Mouse (Mus musculus) left cerebral cortex, adult 8-10 months (tissue): ENCODE measurements around the gene Aasdh. TPM values are rescaled to one million over a fixed set of nuclear protein-coding genes. Genes with fewer than 3 reads are reported as not detected.
"Not testable (repeated sequence)": the region's sequence is repeated elsewhere in the genome, so short reads cannot be mapped to it uniquely, and the experiment has no call there.

Experiments used
- DNase-seq, 2 experiments: peaks; one replicate each; pipeline ENCODE4 v3.0.0; 2022; ENCODE audit warnings: low spot score in 2 of 2
- total RNA-seq, 4 experiments: library from RNA; stranded (reverse); gene quantifications; 2 replicates each; pipeline ENCODE4 v1.2.4; 2022

The Aasdh gene
- total RNA-seq, 4 experiments from 2014 or later = 19.4 to 25.6 (median 21.0) TPM

DNA sequence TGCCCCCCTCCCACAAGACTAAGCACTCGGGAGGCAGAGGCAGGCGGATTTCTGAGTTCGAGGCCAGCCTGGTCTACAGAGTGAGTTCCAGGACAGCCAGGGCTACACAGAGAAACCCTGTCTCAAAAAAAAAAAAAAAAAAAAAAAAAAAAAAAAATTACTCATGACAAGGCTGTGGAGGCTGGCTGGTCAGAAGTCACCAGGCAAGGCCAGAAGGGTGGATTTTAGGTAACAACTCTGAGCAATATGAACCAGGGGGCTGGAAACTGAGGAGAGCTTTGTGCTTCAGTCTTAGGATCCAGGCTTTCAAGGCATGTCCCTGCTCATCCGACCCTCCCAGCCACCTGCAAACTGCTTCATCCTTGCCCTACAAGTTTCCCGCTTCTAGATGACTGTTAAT lies 7.2 kb upstream of the Aasdh start:
- not testable (repeated sequence) for DNase-seq

DNA sequence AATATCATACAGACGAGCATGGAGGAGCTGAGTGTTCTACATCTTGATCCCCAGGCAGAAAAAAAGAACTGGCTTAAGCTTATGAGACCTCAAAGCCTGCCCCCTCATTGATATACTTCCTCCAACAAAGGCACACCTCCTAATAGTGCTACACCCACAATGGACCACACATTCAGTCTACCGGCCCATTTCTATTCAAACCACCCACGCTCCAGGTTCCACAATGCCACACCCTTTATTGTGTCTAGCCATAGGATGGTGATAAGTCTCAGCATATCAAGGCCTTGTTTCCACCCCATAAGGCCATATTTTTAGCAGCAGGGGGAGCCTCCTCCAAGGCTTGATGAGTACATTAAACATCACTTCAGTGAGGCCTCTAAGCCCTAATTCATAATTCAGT lies 5.5 kb upstream of the Aasdh start:
- DNase-seq = no peak

DNA sequence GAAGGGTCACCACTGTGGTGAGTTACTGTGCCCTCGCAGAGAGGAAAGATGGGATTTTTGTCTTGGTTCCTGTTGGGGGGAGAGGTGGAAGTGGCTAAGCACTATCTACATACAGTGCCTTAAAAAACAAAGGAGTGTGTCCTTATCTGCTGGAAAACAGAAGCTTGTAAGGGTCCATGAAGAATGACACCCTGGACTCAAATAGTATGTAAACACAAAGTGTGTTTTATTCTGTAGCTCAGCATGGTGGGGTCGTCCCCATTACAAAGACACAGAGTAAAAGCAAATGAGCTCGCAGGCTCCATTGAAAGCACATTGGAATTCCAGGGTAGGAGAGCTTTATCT lies 813 bp upstream of the Aasdh start:
- DNase-seq = no peak

GRCm38 (mm10) chr5:76904713-76905404 lies 455 bp downstream of the Aasdh start:
- DNase-seq = no peak

- DNase-seq = no peak
Measured at GRCm38 (mm10) chr5:76902131-76902530, 3.2 kb downstream of the Aasdh start.

DNA sequence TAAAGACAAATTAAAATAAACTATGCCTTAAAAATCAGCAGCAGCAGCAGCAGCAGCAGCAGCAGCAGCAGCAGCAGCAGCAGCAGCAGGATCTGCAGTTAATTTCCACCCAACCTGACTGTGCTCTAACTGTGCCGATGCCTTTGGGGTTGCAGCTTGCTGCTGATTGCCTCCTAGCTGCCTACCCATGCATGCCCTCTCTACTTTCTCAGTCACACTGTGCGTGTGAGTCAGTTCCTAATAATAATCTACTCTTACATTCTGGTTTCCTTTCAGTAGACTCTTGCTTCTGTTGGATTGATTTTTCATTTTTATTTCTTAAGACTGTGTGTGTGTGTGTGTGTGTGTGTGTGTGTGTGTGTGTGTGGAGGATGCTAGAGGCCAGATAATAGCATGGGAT lies 12.2 kb downstream of the Aasdh start:
- DNase-seq = no peak

GRCm38 (mm10) chr5:76892608-76893007 lies 12.7 kb downstream of the Aasdh start:
- DNase-seq = no peak

DNA sequence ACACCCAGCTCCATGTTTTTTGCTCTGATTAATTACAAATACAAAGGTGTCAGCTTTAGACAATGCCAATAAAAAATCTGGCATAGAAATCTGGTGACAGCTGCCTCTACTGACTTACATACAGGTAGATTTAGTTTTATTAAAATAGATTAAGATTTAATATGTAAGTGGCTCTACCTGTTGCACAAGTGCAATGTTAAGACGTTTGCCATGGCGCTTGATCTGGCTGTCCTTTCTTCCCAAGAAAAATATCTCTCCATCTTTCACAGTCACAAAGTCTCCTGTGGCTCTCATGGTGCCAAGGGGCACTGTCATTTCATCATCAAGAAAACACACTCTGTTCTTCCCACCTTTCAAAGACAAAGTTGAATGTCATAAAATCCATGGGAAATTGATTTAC lies 18.3 kb downstream of the Aasdh start:
- DNase-seq = no peak

GRCm38 (mm10) chr5:76884107-76884506 lies 21.2 kb downstream of the Aasdh start:
- no peak for DNase-seq

GRCm38 (mm10) chr5:76876106-76876758 lies 29.1 kb downstream of the Aasdh start:
- no peak for DNase-seq

- DNase-seq = no peak
Measured at GRCm38 (mm10) chr5:76869553-76869952, 35.8 kb downstream of the Aasdh start.

DNA sequence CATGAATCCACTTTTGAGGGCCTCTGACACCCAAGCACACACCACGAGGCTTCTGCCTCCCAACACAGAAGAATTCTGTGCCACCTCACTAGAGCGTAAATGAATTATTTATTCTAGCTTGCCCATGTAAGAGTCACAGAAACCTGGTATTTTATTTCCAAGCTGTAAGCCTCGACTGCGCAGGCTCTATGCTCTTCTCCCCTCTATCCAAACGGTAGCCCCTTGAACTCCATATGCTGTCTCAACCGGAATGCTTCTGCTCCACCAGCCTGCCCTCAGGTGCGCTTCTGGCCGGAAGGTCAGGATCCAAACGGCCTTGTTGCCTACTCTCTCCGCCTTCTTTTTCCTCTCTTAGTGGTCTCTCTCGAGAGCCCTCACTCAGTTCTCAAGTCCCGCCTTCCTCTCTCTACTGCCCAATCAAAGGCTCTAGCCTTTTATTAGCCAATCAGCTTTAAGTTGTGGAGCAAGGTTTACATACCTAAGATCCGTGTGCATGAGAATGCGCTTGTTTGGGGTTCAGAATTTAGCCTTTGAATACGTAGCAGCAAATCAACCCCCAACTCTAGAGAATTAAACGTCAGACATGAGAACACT lies 36.5 kb downstream of the Aasdh start:
- DNase-seq = no peak

DNA sequence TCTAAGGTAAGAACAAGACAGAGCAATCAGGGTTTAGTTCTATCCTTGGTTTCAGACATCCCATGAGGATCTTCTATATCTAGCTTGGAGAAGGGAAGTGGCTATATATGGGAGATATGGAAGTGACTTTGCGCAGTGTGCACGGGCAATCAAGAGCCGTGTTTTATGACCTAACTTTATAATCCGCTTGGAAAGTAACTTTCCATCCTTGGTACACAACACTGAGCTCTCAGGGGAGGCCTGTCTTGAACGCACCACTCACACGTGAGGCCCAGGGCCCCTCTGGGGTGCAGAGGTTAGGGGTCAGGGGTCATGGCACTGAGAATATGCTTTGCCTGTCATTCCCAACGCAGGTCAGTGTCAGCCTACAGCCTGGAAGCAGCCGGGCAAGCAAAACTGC lies 38.5 kb downstream of the Aasdh start:
- no peak for DNase-seq

DNA sequence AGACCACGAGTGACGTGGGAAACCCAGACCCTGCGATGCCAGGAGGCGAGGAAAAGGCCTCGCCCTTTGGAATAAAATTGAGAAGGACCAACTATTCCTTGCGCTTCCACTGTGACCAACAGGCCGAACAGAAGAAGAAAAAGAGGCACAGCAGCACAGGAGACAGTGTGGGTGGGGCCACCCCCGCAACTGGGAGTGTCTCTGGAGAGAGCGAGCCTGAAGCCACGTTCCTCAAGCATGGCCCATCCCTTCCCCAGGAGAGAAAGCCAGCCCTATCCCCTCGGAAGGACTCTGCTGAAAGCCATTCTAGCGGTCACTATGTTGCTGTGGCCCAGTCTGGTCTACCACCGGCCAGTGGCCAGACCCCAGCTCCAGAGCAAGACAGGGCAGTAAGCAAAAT lies 46.9 kb downstream of the Aasdh start:
- no peak for DNase-seq

- DNase-seq = no peak
Measured at GRCm38 (mm10) chr5:76857103-76858015, 48.0 kb downstream of the Aasdh start.

- no peak for DNase-seq
Measured at GRCm38 (mm10) chr5:76855829-76856600, 49.3 kb downstream of the Aasdh start.

GRCm38 (mm10) chr5:76853549-76853948 lies 51.8 kb downstream of the Aasdh start:
- peak; percentile 48 to 78 for DNase-seq

GRCm38 (mm10) chr5:76851316-76851715 lies 54.0 kb downstream of the Aasdh start:
- DNase-seq = no peak

- no peak for DNase-seq
Measured at GRCm38 (mm10) chr5:76847106-76847505, 58.2 kb downstream of the Aasdh start.

DNA sequence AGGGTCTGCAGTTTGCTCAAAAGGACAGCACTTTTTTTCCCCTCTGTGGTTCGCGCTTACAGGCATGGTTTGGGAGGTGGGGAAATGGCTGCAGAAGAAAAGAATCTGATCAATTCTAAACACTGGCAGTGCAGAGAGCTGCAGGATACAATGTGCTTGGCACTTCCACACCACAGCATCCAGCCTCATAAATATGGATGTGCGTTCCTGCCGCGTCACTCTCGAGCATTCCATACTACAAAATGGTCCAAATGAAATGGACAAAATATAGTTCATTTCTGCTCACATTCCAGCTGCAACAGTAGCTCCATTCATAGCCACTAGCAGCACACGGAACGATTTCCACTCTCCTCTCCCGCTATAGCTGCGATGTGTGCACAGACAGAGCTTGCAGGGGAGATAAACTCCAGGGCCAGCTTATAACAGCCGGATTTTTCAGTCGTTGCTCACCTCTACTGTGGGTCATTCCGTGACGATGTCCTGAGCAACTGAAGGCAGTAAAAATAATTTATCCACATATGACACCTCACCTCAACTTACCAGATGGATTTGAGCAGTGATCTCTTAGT lies 60.6 kb downstream of the Aasdh start:
- DNase-seq = no peak
